Mouse (Mus musculus): ENCODE results near the gene Esp22.
"Not testable (repeated sequence)": the region's sequence is repeated elsewhere in the genome, so short reads cannot be mapped to it uniquely, and the experiment has no call there.

Gene Esp22

GRCm38 (mm10) chr17:39095034-39095433 lies at the start of gene Esp22:
TSS of gene Esp22 (plus strand) at chr17:39095334.
- DNase-seq (ENCODE audit: low read depth, low spot score) = no peak

GRCm38 (mm10) chr17:39063641-39064040 lies 31.5 kb upstream of the Esp22 start:
- no peak for DNase-seq (ENCODE audit: low read depth, low spot score)

GRCm38 (mm10) chr17:39076937-39077336 lies 18.2 kb upstream of the Esp22 start, which contains the start of gene Esp23:
TSS of gene Esp23 (minus strand) at chr17:39077037.
- DNase-seq (ENCODE audit: low read depth, low spot score) = no peak

- DNase-seq (ENCODE audit: low read depth, low spot score) = not testable (repeated sequence)
These were observed 12.0 kb downstream of the Esp22 start for GRCm38 (mm10) chr17:39107126-39107525.

- DNase-seq (ENCODE audit: low read depth, low spot score) = not testable (repeated sequence)
These were observed 34.0 kb downstream of the Esp22 start for GRCm38 (mm10) chr17:39129156-39129555.
